Mouse (Mus musculus): ENCODE results near the gene BC028528. TPM values are rescaled to one million over a fixed set of nuclear protein-coding genes. Genes with fewer than 3 reads are reported as not detected.
"Not testable (repeated sequence)": the region's sequence is repeated elsewhere in the genome, so short reads cannot be mapped to it uniquely, and the experiment has no call there.

The BC028528 gene
- total and polyA plus RNA-seq, 2 experiments from 2014 or later: 2.6 to 23.3 TPM

- Histone ChIP-seq H3K9me3 (ENCODE audit: low read length) (no peaks in the 10 kb centered on the region), H3K27me3 (ENCODE audit: insufficient read depth, low read length) (peaks cover 8% of the 10 kb centered on the region; the same call in 1 of the 2 replicates), H3K36me3 (ENCODE audit: insufficient read depth, low read length) (0 out of 2 replicates have a peak, but pooled peaks cover 3% of the 10 kb centered on the region), H3K4me1 (ENCODE audit: insufficient read depth, low read length) (peaks cover 11% of the 10 kb centered on the region; the same call in 1 of the 2 replicates), H3K4me3 (ENCODE audit: low read length) (no peak overlapping the region), H3K27ac (no peak overlapping the region), H3K9ac (replicated peaks; ENCODE audit: low read length) (no peak overlapping the region), H3K4me2 (ENCODE audit: low read depth, low read length) (no peak overlapping the region)
- ATAC-seq (no peak), DNase-seq (ENCODE audit: low spot score) (no peak)
- TF ChIP-seq CTCF (IDR thresholded peaks at IDR 0.05; ENCODE audit: low read depth): no peak
Observed at GRCm38 (mm10) chr3:95902373-95902625, 10.5 kb upstream of the BC028528 start.

GRCm38 (mm10) chr3:95901616-95902372 is 10.0 kb upstream of the BC028528 start:
- Histone ChIP-seq H3K4me1 (ENCODE audit: insufficient read depth, low read length) (peaks cover 11% of the 10 kb centered on the region; the same call in 1 of the 2 replicates), H3K9me3 (ENCODE audit: low read length) (no peaks in the 10 kb centered on the region), H3K27ac (no peak overlapping the region), H3K27me3 (ENCODE audit: insufficient read depth, low read length) (peaks cover 8% of the 10 kb centered on the region; the same call in 1 of the 2 replicates), H3K4me3 (ENCODE audit: low read length) (no peak overlapping the region), H3K36me3 (ENCODE audit: insufficient read depth, low read length) (0 out of 2 replicates have a peak, but pooled peaks cover 3% of the 10 kb centered on the region), H3K4me2 (ENCODE audit: low read depth, low read length) (no peak overlapping the region), H3K9ac (replicated peaks; ENCODE audit: low read length) (no peak overlapping the region)
- DNase-seq (ENCODE audit: low spot score) (no peak), ATAC-seq (no peak)
- no peak for TF ChIP-seq CTCF (IDR thresholded peaks at IDR 0.05; ENCODE audit: low read depth)
- 65% methylated on average over 9 of the region's 9 CpGs for WGBS

GRCm38 (mm10) chr3:95899800-95900524 is 8.2 kb upstream of the BC028528 start:
- Histone ChIP-seq H3K36me3 (ENCODE audit: insufficient read depth, low read length) (0 out of 2 replicates have a peak, but pooled peaks cover 3% of the 10 kb centered on the region), H3K4me3 (ENCODE audit: low read length) (no peak overlapping the region), H3K9ac (replicated peaks; ENCODE audit: low read length) (no peak overlapping the region), H3K9me3 (ENCODE audit: low read length) (no peaks in the 10 kb centered on the region), H3K4me1 (ENCODE audit: insufficient read depth, low read length) (peaks cover 5% of the 10 kb centered on the region; the same call in 1 of the 2 replicates), H3K27me3 (ENCODE audit: insufficient read depth, low read length) (peaks cover under 1% of the 10 kb centered on the region; the same call in 1 of the 2 replicates), H3K4me2 (ENCODE audit: low read depth, low read length) (no peak overlapping the region), H3K27ac (no peak overlapping the region)
- 74% methylated on average over 13 of the region's 13 CpGs for WGBS
- ATAC-seq (no peak), DNase-seq (ENCODE audit: low spot score) (no peak)
- TF ChIP-seq CTCF (IDR thresholded peaks at IDR 0.05; ENCODE audit: low read depth): no peak

GRCm38 (mm10) chr3:95895501-95895900 is 3.7 kb upstream of the BC028528 start:
- ATAC-seq; H3K9me3 ChIP-seq (ENCODE audit: low read length); H3K36me3 ChIP-seq (ENCODE audit: insufficient read depth, low read length); H3K27ac ChIP-seq; H3K4me3 ChIP-seq (ENCODE audit: low read length); H3K27me3 ChIP-seq (ENCODE audit: insufficient read depth, low read length); DNase-seq (ENCODE audit: low spot score); H3K4me1 ChIP-seq (ENCODE audit: insufficient read depth, low read length); H3K9ac ChIP-seq (replicated peaks; ENCODE audit: low read length): not testable (repeated sequence)
- H3K4me2 ChIP-seq (ENCODE audit: low read depth, low read length): peak overlapping the region; percentile 70; the same call in 1 of the 2 replicates
- WGBS: 82% methylated on average over 7 of the region's 7 CpGs

- DNase-seq (ENCODE audit: low spot score): peak; percentile 67
- peak overlapping the region; percentile 64 for H3K9ac ChIP-seq (replicated peaks; ENCODE audit: low read length)
- 10% methylated on average over 16 of the region's 16 CpGs for whole genome bisulfite sequencing
- no peaks in the 10 kb centered on the region for H3K27me3 ChIP-seq (ENCODE audit: insufficient read depth, low read length)
- peak; percentile 6; the same call in 1 of the 2 replicates for ATAC-seq
- H3K9me3 ChIP-seq (ENCODE audit: low read length): no peaks in the 10 kb centered on the region
- peak overlapping the region; percentile 80 for H3K27ac ChIP-seq
- peak overlapping the region; percentile 70 for H3K4me2 ChIP-seq (ENCODE audit: low read depth, low read length)
- H3K4me1 ChIP-seq (ENCODE audit: insufficient read depth, low read length): peaks cover 8% of the 10 kb centered on the region; the same call in 1 of the 2 replicates
- H3K4me3 ChIP-seq (ENCODE audit: low read length): peak overlapping the region; percentile 67
- TF ChIP-seq CTCF (IDR thresholded peaks at IDR 0.05; ENCODE audit: low read depth): no peak
- 0 out of 2 replicates have a peak, but pooled peaks cover 3% of the 10 kb centered on the region for H3K36me3 ChIP-seq (ENCODE audit: insufficient read depth, low read length)
Observed at GRCm38 (mm10) chr3:95894317-95895160, 2.7 kb upstream of the BC028528 start.

- WGBS: under 1% methylated on average over 25 of the region's 43 CpGs
- peak within 1 kb of the TSS; percentile 70 for H3K4me2 ChIP-seq (ENCODE audit: low read depth, low read length)
Observed at GRCm38 (mm10) chr3:95893606-95894316, 2.0 kb upstream of the BC028528 start, which contains the start of gene Aph1a. Gene Aph1a (plus strand): TSS chr3:95893969.

More at GRCm38 (mm10) chr3:95893606-95894316, 2.0 kb upstream of the BC028528 start, which contains the start of gene Aph1a:
- H3K27me3 ChIP-seq (ENCODE audit: insufficient read depth, low read length); H3K36me3 ChIP-seq (ENCODE audit: insufficient read depth, low read length); H3K9me3 ChIP-seq (ENCODE audit: low read length); H3K4me1 ChIP-seq (ENCODE audit: insufficient read depth, low read length): not testable (repeated sequence)
- DNase-seq (ENCODE audit: low spot score) (peak; percentile 98), ATAC-seq (peak; percentile 98)
- peak within 1 kb of the TSS; percentile 80 for H3K27ac ChIP-seq
- peak within 1 kb of the TSS; percentile 67 for H3K4me3 ChIP-seq (ENCODE audit: low read length)
- peak within 1 kb of the TSS; percentile 64 for H3K9ac ChIP-seq (replicated peaks; ENCODE audit: low read length)
